Mouse (Mus musculus): ENCODE results near the gene Ltn1.

Ltn1 gene

DNA sequence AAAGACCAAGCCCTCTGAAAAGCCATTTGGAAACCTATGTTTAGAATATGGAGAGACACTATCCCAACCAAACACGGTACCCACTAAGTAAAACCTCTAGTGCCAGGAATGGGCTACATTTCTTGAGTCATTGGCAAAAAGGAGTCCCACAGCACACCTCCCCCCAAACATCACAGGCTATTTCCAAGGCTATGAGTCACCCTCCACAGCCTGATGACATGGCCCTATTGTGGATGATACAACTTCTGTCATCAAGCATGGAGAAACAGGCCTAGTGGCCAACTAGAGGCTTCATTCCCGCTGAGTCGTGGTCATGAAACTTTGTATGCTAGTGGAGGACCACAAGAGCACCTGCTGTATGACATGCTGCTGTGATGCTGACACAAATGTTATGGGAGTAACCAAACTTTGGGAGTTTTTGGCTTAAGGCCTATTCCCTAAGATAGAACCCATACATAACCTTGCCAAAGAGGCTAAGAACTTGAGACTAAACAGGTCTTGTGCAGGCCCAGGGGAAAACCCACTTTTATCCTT is 44.9 kb downstream of the Ltn1 start:
- DNase-seq, result no peak

DNA sequence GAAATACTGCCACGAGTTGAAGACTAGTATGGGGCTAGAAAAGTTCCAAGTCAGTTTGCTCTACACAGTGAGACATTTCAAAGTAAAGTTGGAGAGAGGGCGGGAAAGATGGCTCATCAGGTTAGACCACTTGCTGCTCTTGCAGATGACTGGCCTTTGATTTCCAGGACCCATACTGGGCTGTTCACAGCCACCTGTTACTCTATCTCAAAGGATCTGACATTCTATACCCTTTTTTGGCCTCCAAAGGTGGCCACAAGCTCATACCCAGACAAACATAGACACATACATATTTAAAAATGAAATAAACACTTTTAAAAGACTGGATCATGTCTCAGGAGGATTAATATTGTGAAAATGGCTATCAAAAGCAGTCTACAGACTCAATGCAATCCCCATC is 48.0 kb downstream of the Ltn1 start:
- no peak for DNase-seq

DNA sequence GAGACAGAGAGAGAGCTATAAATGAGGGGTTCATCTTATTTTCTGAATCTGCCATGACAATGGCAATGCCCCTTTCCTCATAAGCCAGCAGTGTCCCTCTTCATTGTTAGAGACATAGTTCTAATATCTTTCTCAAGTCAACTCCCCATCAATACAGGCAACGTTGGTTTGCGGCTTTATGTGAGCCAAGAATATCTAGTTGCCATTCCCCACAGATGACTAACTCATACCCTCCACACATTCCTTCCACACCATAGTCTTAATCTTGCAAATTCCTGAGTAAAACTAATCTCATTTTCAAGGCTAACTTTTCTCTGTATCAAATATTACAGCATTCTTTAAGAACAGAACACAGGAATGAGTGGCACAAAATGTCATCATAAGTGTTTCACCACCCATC is 49.4 kb downstream of the Ltn1 start:
- DNase-seq, result peak; percentile 66

DNA sequence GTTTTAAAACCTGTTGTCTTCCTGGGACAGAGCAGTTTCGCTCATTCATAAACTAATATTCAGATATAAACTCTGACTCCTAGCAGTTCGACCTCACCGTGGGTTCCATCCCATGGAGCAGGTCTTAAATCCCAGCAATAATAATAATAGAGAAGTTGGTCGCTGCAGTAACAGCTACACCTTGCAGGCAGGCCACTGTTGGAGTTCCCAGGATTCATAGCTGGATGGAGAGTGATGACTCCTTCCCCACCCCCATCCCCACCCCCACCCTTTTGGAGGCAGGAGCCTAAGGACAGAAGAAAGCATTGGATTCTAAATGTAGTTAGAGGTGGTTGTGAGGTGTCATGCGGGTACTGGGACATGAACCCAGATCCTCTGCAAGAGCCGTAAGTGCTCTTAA is 66.0 kb downstream of the Ltn1 start:
- no peak for DNase-seq

DNA sequence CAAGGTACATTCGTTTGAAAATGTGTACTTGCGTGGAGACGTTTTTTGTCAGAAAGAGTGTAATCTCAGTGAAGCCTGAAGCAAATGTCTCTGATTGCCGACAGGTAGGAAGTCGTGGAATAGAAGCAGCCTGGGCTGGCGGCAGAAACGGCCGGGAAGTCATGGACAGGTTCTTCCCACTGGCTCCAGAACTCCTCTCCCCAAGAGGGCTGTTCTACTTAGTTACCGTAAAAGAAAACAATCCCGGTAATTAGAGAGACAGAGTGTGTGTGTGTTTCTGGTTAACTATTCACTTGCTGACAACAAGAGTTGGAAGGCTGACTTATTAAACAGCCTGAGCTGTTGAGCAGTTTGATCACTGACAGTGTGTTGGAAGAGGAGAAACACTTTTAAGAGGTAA is 66.4 kb downstream of the Ltn1 start:
- no peak for DNase-seq

GRCm38 (mm10) chr16:87364231-87364630 is 68.2 kb downstream of the Ltn1 start:
- no peak for DNase-seq

DNA sequence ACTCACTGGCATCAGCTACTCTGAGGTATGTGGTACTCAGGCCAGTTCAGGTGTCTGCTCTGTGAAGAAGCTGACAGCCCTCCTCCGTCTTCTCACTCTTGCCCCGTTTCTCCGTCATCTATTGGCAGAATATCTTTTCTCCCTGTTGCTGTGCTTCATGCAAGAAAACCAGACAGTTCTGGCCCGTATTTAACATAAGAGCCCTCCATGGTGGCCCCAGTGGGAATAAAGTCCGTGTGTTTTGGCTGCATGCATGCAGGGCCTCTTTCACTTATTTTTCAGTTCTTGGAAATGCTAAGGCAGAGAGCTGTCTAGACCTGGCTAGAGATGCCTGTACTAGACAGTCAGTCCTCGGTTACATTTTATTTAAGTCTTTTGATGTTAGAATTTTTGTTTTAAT is 72.3 kb downstream of the Ltn1 start:
- peak; percentile 61 for DNase-seq

DNA sequence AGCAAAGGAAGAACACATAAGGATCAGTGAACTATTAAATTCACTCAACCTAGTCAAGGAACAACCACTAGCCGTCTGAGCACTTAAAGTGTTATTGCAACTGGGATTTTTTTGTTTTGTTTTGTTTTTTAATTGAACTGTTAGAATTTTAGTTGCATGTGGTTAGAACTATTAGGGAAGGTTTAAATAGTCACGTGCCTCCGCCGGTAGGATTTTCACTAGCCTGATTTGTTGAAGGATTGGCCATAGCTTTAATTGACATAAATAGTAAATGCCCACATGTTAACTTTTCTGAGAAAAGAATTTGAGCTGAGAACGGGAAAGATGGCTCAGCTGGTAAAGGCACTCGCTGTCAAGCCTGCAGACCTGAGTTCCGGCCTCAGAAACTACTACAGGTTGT is 77.7 kb downstream of the Ltn1 start:
- no peak for DNase-seq

DNA sequence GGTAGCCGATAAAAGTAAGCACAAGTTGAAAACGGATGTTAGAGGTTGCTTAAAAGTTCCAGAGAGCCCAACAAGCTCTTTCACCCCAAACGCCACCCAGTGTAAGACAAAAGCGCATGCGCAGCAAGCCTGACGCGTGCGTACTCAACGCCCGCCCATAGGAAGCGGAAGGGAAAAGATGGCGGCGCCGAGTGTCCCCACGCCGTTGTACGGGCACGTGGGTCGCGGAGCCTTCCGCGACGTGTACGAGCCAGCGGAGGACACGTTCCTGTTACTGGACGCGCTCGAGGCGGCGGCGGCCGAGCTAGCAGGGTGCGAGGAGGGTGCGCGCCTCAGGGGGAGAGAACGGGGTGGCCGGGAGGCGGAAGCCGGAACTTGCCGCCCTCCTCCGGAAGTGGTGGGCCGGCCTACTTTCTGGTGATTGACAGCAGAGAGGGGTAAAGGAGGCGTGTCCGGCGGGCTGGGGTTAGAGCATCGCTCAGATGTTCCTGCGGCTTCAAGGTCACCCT is 78.3 kb downstream of the Ltn1 start, which contains the start of gene N6amt1:
N6amt1 (plus strand) TSS at position 111 of the 509 bp plus-strand sequence.
- peak; percentile 99 for DNase-seq

- no peak for DNase-seq
Observed at GRCm38 (mm10) chr16:87353605-87354004, 78.8 kb downstream of the Ltn1 start.

DNA sequence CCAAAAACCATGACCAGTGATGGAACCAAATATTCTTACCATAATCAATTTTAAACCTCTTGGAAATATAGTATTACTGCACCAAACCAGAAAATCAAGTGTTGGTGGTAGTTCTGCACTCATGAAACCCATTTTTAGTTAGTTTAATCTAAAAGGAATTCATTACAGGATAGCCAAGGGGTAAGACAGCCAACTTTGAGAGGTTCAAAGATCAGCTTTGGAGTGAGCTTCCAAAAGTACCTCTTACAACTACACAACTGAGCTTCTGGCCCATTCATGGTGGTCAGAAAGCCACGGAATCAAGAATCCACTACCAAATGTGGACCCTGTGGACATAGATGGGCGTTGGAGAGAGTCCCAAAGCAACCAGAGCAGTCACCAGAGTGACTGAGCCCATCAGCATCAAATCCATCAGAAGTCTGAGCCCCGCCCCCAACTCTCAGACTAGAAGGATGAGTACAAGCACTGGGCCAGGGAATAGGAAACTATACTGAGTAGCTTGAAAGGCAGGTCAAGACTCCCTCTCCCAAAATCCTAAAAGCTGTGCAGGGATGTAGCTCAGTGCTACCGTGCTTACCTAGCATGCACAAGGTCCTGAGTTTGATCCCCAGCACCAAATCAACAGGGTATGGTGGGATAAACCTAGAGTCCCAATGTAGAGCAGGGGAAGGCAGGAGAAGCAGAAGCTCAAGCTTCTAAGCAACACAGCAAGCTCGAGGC is 80.9 kb downstream of the Ltn1 start:
- peak; percentile 61 for DNase-seq

DNA sequence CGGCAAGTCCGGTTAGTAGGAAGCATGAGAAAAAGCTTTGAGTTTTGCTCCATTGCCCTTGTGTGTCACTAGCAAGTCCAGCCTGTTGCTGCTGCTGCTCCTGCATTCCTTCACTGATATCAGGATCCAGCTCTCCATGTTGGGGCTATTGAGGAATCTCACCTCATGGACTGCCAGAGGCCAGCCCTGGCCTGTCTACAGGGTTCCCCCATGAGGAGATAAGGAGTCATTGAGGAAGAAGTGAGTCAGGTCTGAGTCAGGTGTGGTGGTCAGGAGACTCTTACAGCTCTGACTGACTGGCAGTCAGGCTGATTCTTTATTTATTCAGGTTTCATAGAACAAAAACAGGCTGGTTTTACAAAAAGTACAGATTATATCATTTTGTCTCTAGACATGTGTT is 84.3 kb downstream of the Ltn1 start:
- DNase-seq, result peak; percentile 95

DNA sequence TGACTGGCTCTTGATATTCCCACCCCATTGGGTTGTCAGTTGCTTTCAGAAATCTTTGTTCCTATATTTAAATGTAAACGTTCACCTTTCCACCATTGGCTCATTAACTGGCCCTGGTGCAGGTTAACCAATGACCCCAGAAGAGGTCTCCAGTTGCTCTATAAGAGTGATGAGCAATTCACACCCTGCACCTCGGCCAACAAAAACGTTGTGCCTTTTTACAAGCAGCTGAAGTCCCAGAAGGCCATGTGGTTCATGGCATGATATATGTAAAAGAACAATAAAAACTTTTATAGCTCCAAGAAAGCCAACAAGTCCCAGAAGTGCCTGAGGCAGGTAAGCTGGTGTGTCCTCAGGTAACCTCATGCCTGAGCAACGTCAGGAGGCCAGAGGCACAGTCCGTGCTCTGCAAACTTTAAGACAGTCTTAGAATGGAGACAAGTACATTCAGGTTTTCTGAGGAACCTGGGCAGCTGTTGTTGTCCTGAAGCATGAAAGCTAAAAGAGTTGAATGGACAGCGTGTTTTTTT is 91.3 kb downstream of the Ltn1 start:
- peak; percentile 79 for DNase-seq

GRCm38 (mm10) chr16:87334756-87335155 is 97.7 kb downstream of the Ltn1 start:
- DNase-seq, result no peak

DNA sequence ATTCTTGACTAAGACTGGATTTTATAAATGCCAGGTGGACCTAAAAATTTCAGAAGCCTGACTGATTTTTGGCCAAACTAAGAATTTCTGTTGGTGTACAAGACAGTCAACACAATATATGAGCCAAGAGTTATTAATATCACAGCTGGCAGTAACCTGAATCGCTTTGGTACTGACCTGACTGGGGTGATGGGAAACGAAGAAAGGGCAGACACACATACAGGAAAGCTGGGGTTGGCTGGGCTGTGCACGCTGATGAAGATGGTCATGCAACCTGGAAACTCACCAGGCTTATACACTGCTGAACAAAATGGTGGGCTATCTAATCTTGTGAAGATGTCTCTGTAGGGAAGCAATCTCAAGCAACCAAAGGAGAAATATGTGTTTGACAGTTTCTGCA is 102.4 kb downstream of the Ltn1 start:
- DNase-seq, result peak; percentile 84

Measured in heart, adult 11 months (tissue).